Mouse (Mus musculus) CH12.LX (cell line): ENCODE measurements around the gene Tnfrsf18. TPM values are rescaled to one million over a fixed set of nuclear protein-coding genes. Genes with fewer than 3 reads are reported as not detected.

ENCODE experiments used
- DNase-seq: peaks from one replicate; pipeline ENCODE4 v3.0.0-alpha.2; 2013; ENCODE audit errors: extremely low read depth
- H3K27ac ChIP-seq: 2 replicates; pipeline ENCODE4 v1.5.1; 2012; ENCODE audit warnings: low read depth, mild to moderate bottlenecking, control low read depth, moderate library complexity; ENCODE audit not compliant: insufficient read depth
- H3K27me3 ChIP-seq: replicated peaks from 2 replicates; pipeline ENCODE3; 2012; ENCODE audit warnings: inconsistent platforms
- H3K36me3 ChIP-seq, 2 experiments: replicated peaks in 1 of 2; 2 replicates each; pipeline versions ENCODE3 to v1.6.1; 2012; ENCODE audit warnings: inconsistent platforms in 1 of 2, low read length in 1 of 2, mild to moderate bottlenecking in 1 of 2, mixed read lengths in 1 of 2, moderate library complexity in 1 of 2; ENCODE audit not compliant: control insufficient read depth in 1 of 2, insufficient read depth in 1 of 2
- H3K4me1 ChIP-seq, 2 experiments: 2 replicates each; pipeline ENCODE4 v1.6.1; 2012; ENCODE audit warnings: inconsistent platforms in 1 of 2, moderate library complexity in 1 of 2; ENCODE audit not compliant: insufficient read depth in 2 of 2, control insufficient read depth in 1 of 2
- H3K4me2 ChIP-seq: 2 replicates; pipeline ENCODE4 v1.6.1; 2012; ENCODE audit warnings: low read depth, mild to moderate bottlenecking, control low read depth; ENCODE audit not compliant: poor library complexity, insufficient read depth, severe bottlenecking
- H3K4me3 ChIP-seq, 3 experiments: fragments of 150-350 bp in 1 of 3; sonication (generic) in 1 of 3; replicated peaks in 1 of 3; 2 replicates each; pipeline versions ENCODE3 to v1.5.1; 2011 to 2012; ENCODE audit warnings: low read depth in 2 of 3, low read length in 2 of 3, mild to moderate bottlenecking in 2 of 3, moderate library complexity in 2 of 3, control low read depth in 1 of 3, improper control_type of control experiment in 1 of 3, inconsistent platforms in 1 of 3, mixed read lengths in 1 of 3; ENCODE audit not compliant: poor library complexity in 1 of 3
- H3K79me2 ChIP-seq: replicated peaks from 2 replicates; pipeline ENCODE4 v1.6.1; 2012; ENCODE audit warnings: mild to moderate bottlenecking, moderate library complexity; ENCODE audit not compliant: control insufficient read depth, poor library complexity, insufficient read depth, severe bottlenecking; ENCODE audit errors: extremely low read depth
- H3K9ac ChIP-seq: 2 replicates; pipeline ENCODE4 v1.6.1; 2012; ENCODE audit warnings: low read depth, mild to moderate bottlenecking, control low read depth, moderate library complexity; ENCODE audit not compliant: insufficient read depth
- H3K9me3 ChIP-seq: replicated peaks from 2 replicates; pipeline ENCODE3; 2012; ENCODE audit warnings: low read length, inconsistent platforms, mixed read lengths
- BHLHE40 ChIP-seq: IDR thresholded peaks from 2 replicates; pipeline ENCODE4 v1.6.1; 2011; ENCODE audit warnings: mild to moderate bottlenecking, low read depth, low read length, improper control_type of control experiment
- CHD2 ChIP-seq: IDR thresholded peaks from 2 replicates; pipeline ENCODE4 v1.6.1; 2011; ENCODE audit warnings: low read length, improper control_type of control experiment
- CTCF ChIP-seq, 2 experiments: IDR thresholded peaks in 1 of 2; conservative IDR thresholded peaks in 1 of 2; 2 replicates each; pipeline ENCODE4 v1.5.1; 2011 to 2012; ENCODE audit warnings: low read depth in 2 of 2, low read length in 2 of 2, improper control_type of control experiment in 1 of 2, inconsistent platforms in 1 of 2, mild to moderate bottlenecking in 1 of 2, moderate library complexity in 1 of 2
- E2F4 ChIP-seq: IDR thresholded peaks from 2 replicates; pipeline ENCODE4 v1.6.1; 2011; ENCODE audit warnings: low read depth, low read length, improper control_type of control experiment; ENCODE audit not compliant: insufficient replicate concordance
- ELF1 ChIP-seq: IDR thresholded peaks from 2 replicates; pipeline ENCODE4 v1.6.1; 2014; ENCODE audit warnings: low read depth, mild to moderate bottlenecking, inconsistent platforms, low read length, improper control_type of control experiment
- EP300 ChIP-seq: IDR thresholded peaks from 2 replicates; pipeline ENCODE4 v1.6.1; 2011; ENCODE audit warnings: low read length, improper control_type of control experiment
- IRF4 ChIP-seq: IDR thresholded peaks from 2 replicates; pipeline ENCODE4 v1.6.1; 2014; ENCODE audit warnings: low read depth, mild to moderate bottlenecking, inconsistent platforms, low read length, improper control_type of control experiment
- JUND ChIP-seq: conservative IDR thresholded peaks from 2 replicates; pipeline ENCODE4 v1.6.1; 2011; ENCODE audit warnings: low read depth, low read length, improper control_type of control experiment
- KAT2A ChIP-seq: IDR thresholded peaks from 2 replicates; pipeline ENCODE4 v1.6.1; 2012; ENCODE audit warnings: low read length, improper control_type of control experiment, inconsistent platforms; ENCODE audit not compliant: insufficient replicate concordance
- MAFK ChIP-seq: IDR thresholded peaks from 2 replicates; pipeline ENCODE4 v1.6.1; 2011; ENCODE audit warnings: low read length, improper control_type of control experiment; ENCODE audit not compliant: insufficient replicate concordance
- MAZ ChIP-seq: IDR thresholded peaks from 2 replicates; pipeline ENCODE4 v1.6.1; 2012; ENCODE audit warnings: low read depth, mild to moderate bottlenecking, inconsistent platforms, low read length, improper control_type of control experiment, moderate library complexity
- MEF2A ChIP-seq: IDR thresholded peaks from 2 replicates; pipeline ENCODE4 v1.6.1; 2014; ENCODE audit warnings: low read depth, mild to moderate bottlenecking, inconsistent platforms, low read length, improper control_type of control experiment, borderline replicate concordance
- MXI1 ChIP-seq: IDR thresholded peaks from 2 replicates; pipeline ENCODE4 v1.6.1; 2011; ENCODE audit warnings: mild to moderate bottlenecking, low read depth, low read length, improper control_type of control experiment
- MYC ChIP-seq: IDR thresholded peaks from 2 replicates; pipeline ENCODE4 v1.6.1; 2011; ENCODE audit warnings: low read depth, mild to moderate bottlenecking, improper control_type of control experiment, low read length
- NELFE ChIP-seq: IDR thresholded peaks from 2 replicates; pipeline ENCODE4 v1.6.1; 2011; ENCODE audit warnings: low read depth, low read length, improper control_type of control experiment
- NRF1 ChIP-seq: IDR thresholded peaks from 2 replicates; pipeline ENCODE4 v1.6.1; 2014; ENCODE audit warnings: low read depth, mild to moderate bottlenecking, inconsistent platforms, low read length, improper control_type of control experiment, moderate library complexity
- POLR2A ChIP-seq: IDR thresholded peaks from 2 replicates; pipeline ENCODE4 v1.6.1; 2011; ENCODE audit warnings: low read depth, mild to moderate bottlenecking, improper control_type of control experiment, low read length
- RAD21 ChIP-seq: IDR thresholded peaks from 2 replicates; pipeline ENCODE4 v1.6.1; 2011; ENCODE audit warnings: low read depth, mild to moderate bottlenecking, low read length, improper control_type of control experiment, moderate library complexity
- RCOR1 ChIP-seq: conservative IDR thresholded peaks from 2 replicates; pipeline ENCODE4 v1.6.1; 2012; ENCODE audit warnings: low read depth, mild to moderate bottlenecking, inconsistent platforms, low read length, improper control_type of control experiment
- SIN3A ChIP-seq: IDR thresholded peaks from 2 replicates; pipeline ENCODE4 v1.6.1; 2012; ENCODE audit warnings: low read length, improper control_type of control experiment, inconsistent platforms
- SMC3 ChIP-seq: IDR thresholded peaks from 2 replicates; pipeline ENCODE4 v1.6.1; 2011; ENCODE audit warnings: low read depth, low read length, improper control_type of control experiment
- USF1 ChIP-seq: IDR thresholded peaks from 2 replicates; pipeline ENCODE4 v1.6.1; 2014; ENCODE audit warnings: low read depth, mild to moderate bottlenecking, inconsistent platforms, low read length, improper control_type of control experiment
- USF2 ChIP-seq: conservative IDR thresholded peaks from 2 replicates; pipeline ENCODE4 v1.6.1; 2011; ENCODE audit warnings: low read depth, low read length, improper control_type of control experiment
- dilution Hi-C: fragments of 300-500 bp; cut with MboI; formaldehyde crosslinking; loops from 2 replicates; pipeline ENCODE4 v1.14.3; 2020; ENCODE audit warnings: low sequenced_read_pairs; ENCODE audit not compliant: extremely low pct_unique_long_range_greater_than_20kb, extremely low pct_ligation_motif_present
- in situ Hi-C: fragments of 300-500 bp; cut with MboI; formaldehyde crosslinking; loops from 3 replicates; pipeline ENCODE4 v1.14.3; 2019; ENCODE audit warnings: low sequenced_read_pairs, low pct_ligation_motif_present, low pct_unique_long_range_greater_than_20kb, mixed read lengths
- polyA plus RNA-seq: library from polyadenylated mRNA; unstranded; fragments of >175 nt; gene quantifications from 2 replicates; pipeline ENCODE4 v1.2.1, GENCODE M21; 2012; ENCODE audit warnings: low read depth; ENCODE audit not compliant: insufficient read length
- total RNA-seq, 2 experiments: library from RNA; depleted of rRNA; stranded (reverse); fragments of 300-350 nt in 1 of 2; fragments of >200 nt in 1 of 2; gene quantifications; 2 replicates each; pipeline ENCODE4 v1.2.3; 2012 to 2014

Tnfrsf18 gene
- total and polyA plus RNA-seq, 3 experiments: 48.4 to 76.1 (median 50.7) TPM

DNA sequence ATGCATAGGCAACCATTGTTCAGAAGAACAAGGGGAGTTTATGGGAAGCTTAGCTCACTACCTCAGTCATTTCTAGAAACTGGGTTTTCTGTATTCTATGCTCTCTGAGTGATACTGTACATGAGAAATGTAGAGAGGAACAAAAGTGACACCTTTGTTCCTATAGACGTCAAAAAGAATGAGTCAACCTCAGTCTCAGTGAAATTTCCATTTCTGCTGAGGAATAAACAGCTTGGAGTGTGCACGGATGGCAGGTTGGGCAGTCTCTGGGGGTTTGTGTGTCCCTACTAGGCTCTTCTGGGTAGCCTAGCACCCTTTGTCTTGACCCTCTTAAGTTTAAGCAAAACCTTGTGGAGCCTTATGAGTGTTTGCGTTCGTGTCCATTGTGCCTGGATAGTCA lies 17.6 kb upstream of the Tnfrsf18 start (continued):
- TF ChIP-seq SMC3 (no peak), KAT2A (0 out of 2 replicates have a peak, but pooled peaks have one; percentile 15), USF2 (no peak), EP300 (peak; percentile 95), MAFK (0 out of 2 replicates have a peak, but pooled peaks have one; percentile 31), ELF1 (peak; percentile 12; the same call in 1 of the 2 replicates), MXI1 (no peak), CHD2 (peak; percentile 76), BHLHE40 (peak; percentile 81), IRF4 (peak; percentile 94), NRF1 (no peak), SIN3A (peak; percentile 83; the same call in 1 of the 2 replicates), RAD21 (no peak), NELFE (no peak), JUND (peak; percentile 95)
- TF ChIP-seq, all 38 proteins: peak for 17

DNA sequence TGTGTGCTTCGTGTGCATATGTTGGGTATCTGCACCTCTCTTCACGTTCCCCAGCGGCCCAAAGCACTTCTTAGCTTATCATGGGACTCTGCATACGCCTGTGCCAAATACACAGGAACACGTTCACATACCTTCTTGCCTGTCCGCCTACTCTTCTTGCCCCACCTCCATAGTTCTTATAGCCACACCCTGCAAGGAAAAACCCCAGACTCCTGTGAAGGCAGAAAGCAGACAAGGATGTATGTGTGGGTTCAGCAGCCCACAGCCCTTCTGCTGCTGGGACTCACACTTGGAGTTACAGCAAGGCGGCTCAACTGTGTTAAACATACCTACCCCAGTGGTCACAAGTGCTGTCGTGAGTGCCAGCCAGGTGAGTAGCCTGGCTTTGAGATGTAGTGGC lies 12.3 kb upstream of the Tnfrsf18 start, which contains the start of gene Tnfrsf4:
TSS of gene Tnfrsf4 (plus strand) at position 207 of the 400 bp plus-strand sequence.
- dilution Hi-C loops: no loop called here
- DNase-seq: no peak
- peak within 1 kb of the TSS in 2 of 3 experiments; percentile 38 to 44 for H3K4me3 ChIP-seq
- peaks cover 11 to 47% of the 10 kb centered on the region in 2 experiments for H3K4me1 ChIP-seq
- no peaks in the 10 kb centered on the region for H3K27me3 ChIP-seq
- peaks cover 62 to 84% of the 10 kb centered on the region in 2 experiments for H3K36me3 ChIP-seq
- no peak within 1 kb of the TSS for H3K27ac ChIP-seq
- TF ChIP-seq MEF2A (no peak), POLR2A (peak; percentile 30; the same call in 1 of the 2 replicates)
- H3K79me2 ChIP-seq: no peaks in the 10 kb centered on the region
- H3K9me3 ChIP-seq: no peaks in the 10 kb centered on the region
- in situ Hi-C loops: no loop called here
- H3K4me2 ChIP-seq: no peak within 1 kb of the TSS
- no peak within 1 kb of the TSS for H3K9ac ChIP-seq

DNA sequence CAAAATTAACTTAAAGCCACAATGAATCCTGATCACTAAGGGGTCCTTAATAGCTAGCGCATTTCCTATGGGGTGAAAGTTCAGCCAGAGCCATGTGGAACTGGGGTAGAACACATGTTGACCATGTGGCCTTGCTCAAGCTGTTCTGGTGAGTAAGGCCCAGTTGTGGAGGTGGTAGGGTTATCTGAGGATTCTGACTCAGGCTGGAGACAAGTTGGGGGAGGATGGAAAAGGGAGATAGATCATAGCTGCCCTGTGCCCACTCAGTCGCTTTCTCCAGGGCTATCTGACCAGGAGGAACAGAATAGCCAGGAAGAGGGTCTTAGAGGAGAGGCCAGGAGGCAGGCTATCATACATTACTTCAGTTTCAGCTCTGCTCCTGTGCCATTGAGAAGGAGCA lies 11.5 kb upstream of the Tnfrsf18 start:
- H3K27ac ChIP-seq: no peak overlapping the region
- peaks cover 10 to 47% of the 10 kb centered on the region in 2 experiments; a peak in 3 of 4 replicates for H3K4me1 ChIP-seq
- TF ChIP-seq MAZ (no peak), MYC (no peak), SMC3 (no peak), CTCF (conservative IDR thresholded peaks at IDR 0.05 in 1 of 2, IDR thresholded peaks at IDR 0.05 in 1 of 2; ENCODE audit: low read depth in 2 of 2, low read length in 2 of 2) (no peak), MEF2A (no peak), JUND (no peak), IRF4 (no peak), RCOR1 (no peak), E2F4 (no peak), MXI1 (no peak), USF2 (no peak), USF1 (no peak)
- TF ChIP-seq, all 38 proteins: peak for 0
- Histone ChIP-seq H3K9me3 (no peaks in the 10 kb centered on the region), H3K4me2 (no peak overlapping the region), H3K79me2 (no peaks in the 10 kb centered on the region), H3K36me3 (peaks cover 54 to 77% of the 10 kb centered on the region in 2 experiments), H3K9ac (no peak overlapping the region), H3K4me3 (peak overlapping the region in 2 of 3 experiments; percentile 38 to 44), H3K27me3 (no peaks in the 10 kb centered on the region)
- in situ Hi-C loops: no loop called here
- DNase-seq: no peak
- dilution Hi-C loops: no loop called here
